Mouse (Mus musculus): ENCODE measurements at regions not wholly inside any gene's neighbourhood (a gene's known extent, or its start where the extent isn't known, plus 50 kb on each side); places are given as distances from the start of the nearest gene placed in this dataset.
A peak's percentile ranks its signal among the peaks of the same experiment; 100 is the strongest.

- H3K9me3 ChIP-seq (replicated peaks; ENCODE audit: low read length), result no peaks in the 10 kb centered on the region
- DNase-seq (ENCODE audit: low spot score), result no peak
- no peak overlapping the region for H3K4me2 ChIP-seq (ENCODE audit: low read length)
- no peak overlapping the region for H3K9ac ChIP-seq (ENCODE audit: low read depth, low read length)
- no peaks in the 10 kb centered on the region for H3K36me3 ChIP-seq (ENCODE audit: insufficient read depth, low read length)
- H3K4me1 ChIP-seq (replicated peaks; ENCODE audit: insufficient read depth, low read length), result no peaks in the 10 kb centered on the region
- no peak for ATAC-seq (replicated peaks; ENCODE audit: low FRiP score, low read depth)
- TF ChIP-seq CTCF (IDR thresholded peaks at IDR 0.05; ENCODE audit: low read depth), result no peak
- 88% methylated on average over 9 of the region's 9 CpGs for WGBS
- no peaks in the 10 kb centered on the region for H3K27me3 ChIP-seq (ENCODE audit: insufficient read depth, low read length)
- no peak overlapping the region for H3K27ac ChIP-seq
- no peak overlapping the region for H3K4me3 ChIP-seq (replicated peaks; ENCODE audit: low read depth, low read length)
These were observed 208.1 kb upstream of the Ppargc1a start for GRCm38 (mm10) chr5:51775502-51776145.

- Histone ChIP-seq H3K9me3 (replicated peaks; ENCODE audit: low read length) (no peaks in the 10 kb centered on the region), H3K36me3 (ENCODE audit: insufficient read depth, low read length) (no peaks in the 10 kb centered on the region), H3K4me1 (replicated peaks; ENCODE audit: insufficient read depth, low read length) (no peaks in the 10 kb centered on the region), H3K4me2 (ENCODE audit: low read length) (no peak overlapping the region), H3K27ac (no peak overlapping the region), H3K27me3 (ENCODE audit: insufficient read depth, low read length) (no peaks in the 10 kb centered on the region), H3K9ac (ENCODE audit: low read depth, low read length) (no peak overlapping the region), H3K4me3 (replicated peaks; ENCODE audit: low read depth, low read length) (no peak overlapping the region)
- ATAC-seq (replicated peaks; ENCODE audit: low FRiP score, low read depth) (no peak), DNase-seq (ENCODE audit: low spot score) (no peak)
- 77% methylated on average over 2 of the region's 2 CpGs for WGBS
- TF ChIP-seq CTCF (IDR thresholded peaks at IDR 0.05; ENCODE audit: low read depth), result no peak
These were observed 204.1 kb upstream of the Ppargc1a start for GRCm38 (mm10) chr5:51771655-51772054.

DNA sequence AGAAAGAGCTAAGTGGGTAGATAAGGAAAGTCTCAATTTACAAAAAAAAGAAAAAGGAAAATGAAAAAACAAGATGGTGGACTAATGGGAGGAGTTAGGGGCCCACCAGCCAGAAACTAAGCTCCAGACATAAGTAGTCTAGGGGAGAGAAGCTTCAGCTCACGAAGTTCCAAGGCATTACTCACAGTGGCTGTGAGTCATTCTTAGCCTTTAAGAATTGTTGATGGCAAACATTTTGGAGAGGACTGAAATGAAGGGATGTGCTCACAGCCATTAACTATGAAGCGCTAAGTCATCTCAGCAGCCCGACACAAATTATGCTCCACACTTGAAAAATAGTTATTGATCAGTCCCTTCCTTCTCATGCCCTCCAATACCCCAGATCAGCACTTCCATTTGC is 198.6 kb upstream of the Ppargc1a start:
- H3K9me3 ChIP-seq (replicated peaks; ENCODE audit: low read length), result no peaks in the 10 kb centered on the region
- H3K27me3 ChIP-seq (ENCODE audit: insufficient read depth, low read length), result no peaks in the 10 kb centered on the region
- no peak for ATAC-seq (replicated peaks; ENCODE audit: low FRiP score, low read depth)
- H3K4me3 ChIP-seq (replicated peaks; ENCODE audit: low read depth, low read length), result no peak overlapping the region
- no peak for TF ChIP-seq CTCF (IDR thresholded peaks at IDR 0.05; ENCODE audit: low read depth)
- H3K9ac ChIP-seq (ENCODE audit: low read depth, low read length), result no peak overlapping the region
- WGBS, result 88% methylated on average over 3 of the region's 3 CpGs
- H3K27ac ChIP-seq, result no peak overlapping the region
- H3K4me1 ChIP-seq (replicated peaks; ENCODE audit: insufficient read depth, low read length), result no peaks in the 10 kb centered on the region
- DNase-seq (ENCODE audit: low spot score), result no peak
- H3K4me2 ChIP-seq (ENCODE audit: low read length), result no peak overlapping the region
- H3K36me3 ChIP-seq (ENCODE audit: insufficient read depth, low read length), result no peaks in the 10 kb centered on the region

- no peak overlapping the region for H3K27ac ChIP-seq
- WGBS, result 88% methylated on average over 7 of the region's 7 CpGs
- DNase-seq (ENCODE audit: low spot score) (no peak), ATAC-seq (replicated peaks; ENCODE audit: low FRiP score, low read depth) (no peak)
- H3K36me3 ChIP-seq (ENCODE audit: insufficient read depth, low read length), result no peaks in the 10 kb centered on the region
- no peak overlapping the region for H3K4me3 ChIP-seq (replicated peaks; ENCODE audit: low read depth, low read length)
- TF ChIP-seq CTCF (IDR thresholded peaks at IDR 0.05; ENCODE audit: low read depth), result no peak
- no peaks in the 10 kb centered on the region for H3K4me1 ChIP-seq (replicated peaks; ENCODE audit: insufficient read depth, low read length)
- no peaks in the 10 kb centered on the region for H3K9me3 ChIP-seq (replicated peaks; ENCODE audit: low read length)
- H3K9ac ChIP-seq (ENCODE audit: low read depth, low read length), result no peak overlapping the region
- H3K4me2 ChIP-seq (ENCODE audit: low read length), result no peak overlapping the region
- H3K27me3 ChIP-seq (ENCODE audit: insufficient read depth, low read length), result no peaks in the 10 kb centered on the region
These were observed 196.9 kb upstream of the Ppargc1a start for GRCm38 (mm10) chr5:51764416-51764815.

DNA sequence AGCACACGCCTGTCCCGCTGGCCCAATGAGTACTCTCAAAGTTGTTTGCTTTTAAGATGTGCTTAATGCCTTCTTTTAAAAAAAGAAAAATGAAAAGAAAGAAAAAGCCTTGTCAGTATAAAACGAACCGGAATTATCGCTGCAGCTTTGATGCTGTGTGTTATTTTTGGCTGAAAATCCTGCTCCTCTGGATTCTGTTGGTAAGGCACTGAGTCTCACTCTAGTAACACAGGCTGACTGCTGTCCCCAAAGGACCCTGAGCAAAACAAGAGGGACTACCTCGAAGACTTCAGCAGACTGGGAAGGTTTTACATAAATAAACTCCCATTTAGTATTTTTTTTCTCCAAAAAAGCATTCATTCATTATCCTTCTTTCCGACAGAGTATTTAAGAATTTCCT is 196.1 kb upstream of the Ppargc1a start:
- Histone ChIP-seq H3K27me3 (ENCODE audit: insufficient read depth, low read length) (no peaks in the 10 kb centered on the region), H3K9ac (ENCODE audit: low read depth, low read length) (no peak overlapping the region), H3K4me2 (ENCODE audit: low read length) (no peak overlapping the region), H3K36me3 (ENCODE audit: insufficient read depth, low read length) (no peaks in the 10 kb centered on the region), H3K27ac (no peak overlapping the region), H3K4me1 (replicated peaks; ENCODE audit: insufficient read depth, low read length) (no peaks in the 10 kb centered on the region), H3K4me3 (replicated peaks; ENCODE audit: low read depth, low read length) (no peak overlapping the region), H3K9me3 (replicated peaks; ENCODE audit: low read length) (no peaks in the 10 kb centered on the region)
- DNase-seq (ENCODE audit: low spot score), result peak; percentile 14
- TF ChIP-seq CTCF (IDR thresholded peaks at IDR 0.05; ENCODE audit: low read depth), result no peak
- ATAC-seq (replicated peaks; ENCODE audit: low FRiP score, low read depth), result no peak
- 57% methylated on average over 7 of the region's 7 CpGs for WGBS

DNA sequence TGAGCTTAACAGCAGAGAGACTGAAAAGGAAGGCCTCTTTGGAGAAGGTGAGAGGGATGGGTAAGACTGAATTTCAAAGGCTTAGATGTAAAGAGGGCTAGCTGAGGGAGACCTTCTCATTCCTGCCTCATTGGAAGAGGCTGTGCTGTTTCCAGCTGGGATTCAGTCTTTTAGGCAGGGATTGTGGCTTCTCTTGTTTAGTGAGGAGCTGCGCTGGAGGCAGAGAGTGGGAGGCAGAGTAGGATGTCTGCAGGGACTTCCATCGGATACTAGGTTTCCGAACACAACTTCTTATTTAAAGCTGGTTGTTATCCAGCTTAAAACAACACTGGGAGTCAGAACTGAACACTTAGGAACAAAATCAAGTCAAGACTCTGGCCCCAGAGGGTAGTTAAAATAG is 194.8 kb upstream of the Ppargc1a start:
- Histone ChIP-seq H3K9ac (ENCODE audit: low read depth, low read length) (no peak overlapping the region), H3K27ac (no peak overlapping the region), H3K4me1 (replicated peaks; ENCODE audit: insufficient read depth, low read length) (no peaks in the 10 kb centered on the region), H3K27me3 (ENCODE audit: insufficient read depth, low read length) (no peaks in the 10 kb centered on the region), H3K36me3 (ENCODE audit: insufficient read depth, low read length) (no peaks in the 10 kb centered on the region), H3K4me2 (ENCODE audit: low read length) (no peak overlapping the region), H3K4me3 (replicated peaks; ENCODE audit: low read depth, low read length) (no peak overlapping the region), H3K9me3 (replicated peaks; ENCODE audit: low read length) (no peaks in the 10 kb centered on the region)
- 47% methylated on average over 3 of the region's 3 CpGs for WGBS
- no peak for TF ChIP-seq CTCF (IDR thresholded peaks at IDR 0.05; ENCODE audit: low read depth)
- no peak for ATAC-seq (replicated peaks; ENCODE audit: low FRiP score, low read depth)
- no peak for DNase-seq (ENCODE audit: low spot score)

DNA sequence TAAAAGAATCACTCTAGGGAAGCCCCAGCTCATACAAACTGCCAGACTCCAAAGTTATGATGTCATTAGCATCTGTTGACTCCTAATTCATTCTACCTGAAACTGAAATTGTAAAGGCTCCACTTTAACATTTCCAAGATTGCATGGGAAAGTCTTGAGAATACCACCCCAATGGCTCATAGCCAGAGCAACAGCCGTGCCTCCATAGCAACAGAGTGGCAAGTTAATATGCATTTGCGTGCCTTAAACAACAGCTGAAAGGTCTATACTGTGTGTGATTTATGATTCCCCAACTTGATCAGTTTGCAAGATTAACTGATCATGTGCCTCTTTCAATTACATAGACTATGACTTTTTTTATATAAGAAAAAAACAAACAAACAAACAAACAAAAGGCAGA is 190.8 kb upstream of the Ppargc1a start:
- no peak for TF ChIP-seq CTCF (IDR thresholded peaks at IDR 0.05; ENCODE audit: low read depth)
- DNase-seq (ENCODE audit: low spot score) (no peak), ATAC-seq (replicated peaks; ENCODE audit: low FRiP score, low read depth) (no peak)
- Histone ChIP-seq H3K9me3 (replicated peaks; ENCODE audit: low read length) (no peaks in the 10 kb centered on the region), H3K9ac (ENCODE audit: low read depth, low read length) (no peak overlapping the region), H3K4me3 (replicated peaks; ENCODE audit: low read depth, low read length) (no peak overlapping the region), H3K4me2 (ENCODE audit: low read length) (no peak overlapping the region), H3K36me3 (ENCODE audit: insufficient read depth, low read length) (no peaks in the 10 kb centered on the region), H3K27ac (no peak overlapping the region), H3K4me1 (replicated peaks; ENCODE audit: insufficient read depth, low read length) (no peaks in the 10 kb centered on the region), H3K27me3 (ENCODE audit: insufficient read depth, low read length) (no peaks in the 10 kb centered on the region)
- 80% methylated on average over 2 of the region's 2 CpGs for WGBS

All from kidney, postnatal 0 days (tissue).